Mouse (Mus musculus) frontal cortex, postnatal 36 days (tissue): ENCODE data around the gene Hist1h3c.
A peak's percentile ranks its signal among the peaks of the same experiment; 100 is the strongest.
"Not testable (repeated sequence)": the region's sequence is repeated elsewhere in the genome, so short reads cannot be mapped to it uniquely, and the experiment has no call there.

Source experiments
- DNase-seq, 2 experiments: peaks; one replicate each; pipeline ENCODE4 v3.0.0; 2022; ENCODE audit warnings: low spot score in 2 of 2

The Hist1h3c gene

GRCm38 (mm10) chr13:23705751-23706356 lies 39.5 kb downstream of the Hist1h3c start:
- DNase-seq = no peak

GRCm38 (mm10) chr13:23702801-23703200 lies 42.6 kb downstream of the Hist1h3c start:
- DNase-seq = not testable (repeated sequence)

- no peak for DNase-seq
These were observed 43.2 kb downstream of the Hist1h3c start for GRCm38 (mm10) chr13:23702220-23702619.

GRCm38 (mm10) chr13:23700786-23701520 lies 44.4 kb downstream of the Hist1h3c start:
- peak; percentile 54 to 82 for DNase-seq

GRCm38 (mm10) chr13:23699767-23700166 lies 45.6 kb downstream of the Hist1h3c start:
- DNase-seq = no peak

GRCm38 (mm10) chr13:23698996-23699395 lies 46.4 kb downstream of the Hist1h3c start:
- DNase-seq = no peak

- DNase-seq = peak; percentile 100
These were observed 47.1 kb downstream of the Hist1h3c start, which contains the start of gene Hist1h4c for GRCm38 (mm10) chr13:23698300-23698693. Hist1h4c (minus strand) TSS chr13:23698454.

GRCm38 (mm10) chr13:23697491-23698299 lies 47.7 kb downstream of the Hist1h3c start:
- DNase-seq = peak; percentile 34 to 46

- DNase-seq = no peak
These were observed 49.3 kb downstream of the Hist1h3c start for GRCm38 (mm10) chr13:23696061-23696474.

- no peak for DNase-seq
These were observed 49.9 kb downstream of the Hist1h3c start, which contains the start of gene Hist1h1t for GRCm38 (mm10) chr13:23695514-23695913. Hist1h1t (plus strand) TSS chr13:23695814.
